Mouse (Mus musculus) stomach, embryonic 14.5 days (tissue): ENCODE measurements around the gene Fhdc1. TPM values are rescaled to one million over a fixed set of nuclear protein-coding genes. Genes with fewer than 3 reads are reported as not detected.

Experiments used
- ATAC-seq: fragments of 200-750 bp; cut with Nextera tagmentation; 2 replicates; pipeline ENCODE4 v1.8.0; 2017; ENCODE audit warnings: low read depth, moderate TSS enrichment; ENCODE audit not compliant: insufficient number of reproducible peaks, insufficient read depth, low FRiP score
- H3K27ac ChIP-seq: fragments of 300-500 bp; sonication (generic); 2 replicates; pipeline ENCODE4 v1.5.1; 2014; ENCODE audit warnings: mild to moderate bottlenecking, low read length, moderate library complexity, mixed read lengths
- H3K27me3 ChIP-seq: fragments of 300-500 bp; sonication (generic); 2 replicates; pipeline ENCODE4 v1.6.1; 2014; ENCODE audit warnings: low read length, control low read depth, mixed read lengths; ENCODE audit not compliant: control insufficient read depth, insufficient read depth
- H3K36me3 ChIP-seq: fragments of 300-500 bp; sonication (generic); 2 replicates; pipeline ENCODE4 v1.6.1; 2014; ENCODE audit warnings: mild to moderate bottlenecking, control low read depth, low read length, moderate library complexity, mixed read lengths; ENCODE audit not compliant: control insufficient read depth, insufficient read depth
- H3K4me1 ChIP-seq: fragments of 300-500 bp; sonication (generic); 2 replicates; pipeline ENCODE4 v1.6.1; 2014; ENCODE audit warnings: low read length, control low read depth, mixed read lengths; ENCODE audit not compliant: control insufficient read depth, insufficient read depth
- H3K4me2 ChIP-seq: fragments of 300-500 bp; sonication (generic); replicated peaks from 2 replicates; pipeline ENCODE4 v1.6.1; 2014; ENCODE audit warnings: low read depth, low read length, control low read depth
- H3K4me3 ChIP-seq: fragments of 300-500 bp; sonication (generic); 2 replicates; pipeline ENCODE4 v1.5.1; 2014; ENCODE audit warnings: low read depth, low read length, control low read depth
- H3K9ac ChIP-seq: fragments of 300-500 bp; sonication (generic); replicated peaks from 2 replicates; pipeline ENCODE4 v1.6.1; 2014; ENCODE audit warnings: low read depth, mild to moderate bottlenecking, control low read depth, low read length, moderate library complexity, mixed read lengths
- H3K9me3 ChIP-seq: fragments of 300-500 bp; sonication (generic); 2 replicates; pipeline ENCODE4 v1.6.1; 2016; ENCODE audit warnings: low read depth, low read length, control low read depth; ENCODE audit not compliant: control insufficient read depth
- WGBS: fragments of 180-500 bp; shearing (Covaris S2); extraction: QIAGEN DNeasy Blood & Tissue Kit; methylation state at CpG from one replicate; pipeline ENCODE4 v1.1.7; 2014; 5-methylcytosine and 5-hydroxymethylcytosine counted together
- polyA plus RNA-seq: library from polyadenylated mRNA; unstranded; fragments of >200 nt; fragmentation: Nextera tagmentation; extraction: Ambion mirVana; gene quantifications from 2 replicates; pipeline ENCODE4 v1.2.1, GENCODE M21; 2014

Gene Fhdc1
- polyA plus RNA-seq, 1 experiment from 2014 or later: 12.1 TPM

- 85% methylated on average over 10 of the region's 10 CpGs for WGBS
- Histone ChIP-seq H3K9ac (no peak overlapping the region), H3K27me3 (no peaks in the 10 kb centered on the region), H3K4me2 (no peak overlapping the region), H3K4me3 (no peak overlapping the region), H3K36me3 (peaks cover 5% of the 10 kb centered on the region; the same call in 1 of the 2 replicates), H3K9me3 (no peaks in the 10 kb centered on the region), H3K4me1 (no peaks in the 10 kb centered on the region; the same call in 1 of the 2 replicates), H3K27ac (no peak overlapping the region)
- no peak for ATAC-seq
These were observed 20.3 kb upstream of the Fhdc1 start for GRCm38 (mm10) chr3:84500491-84500890.

- H3K36me3 ChIP-seq: no peaks in the 10 kb centered on the region; the same call in 1 of the 2 replicates
- WGBS: 82% methylated on average over 11 of the region's 11 CpGs
- H3K27ac ChIP-seq: no peak overlapping the region
- no peak overlapping the region for H3K4me3 ChIP-seq
- ATAC-seq: no peak
- H3K9me3 ChIP-seq: no peaks in the 10 kb centered on the region
- H3K4me2 ChIP-seq: no peak overlapping the region
- H3K9ac ChIP-seq: no peak overlapping the region
- no peaks in the 10 kb centered on the region; the same call in 1 of the 2 replicates for H3K4me1 ChIP-seq
- H3K27me3 ChIP-seq: no peaks in the 10 kb centered on the region
These were observed 17.5 kb upstream of the Fhdc1 start for GRCm38 (mm10) chr3:84497718-84498117.

GRCm38 (mm10) chr3:84492657-84493056 lies 12.4 kb upstream of the Fhdc1 start:
- ATAC-seq: no peak
- H3K9me3 ChIP-seq: no peaks in the 10 kb centered on the region
- H3K4me1 ChIP-seq: no peaks in the 10 kb centered on the region; the same call in 1 of the 2 replicates
- H3K27me3 ChIP-seq: no peaks in the 10 kb centered on the region
- H3K27ac ChIP-seq: no peak overlapping the region
- no peak overlapping the region for H3K4me2 ChIP-seq
- H3K36me3 ChIP-seq: no peaks in the 10 kb centered on the region; the same call in 1 of the 2 replicates
- WGBS: 80% methylated on average over 8 of the region's 8 CpGs
- H3K4me3 ChIP-seq: no peak overlapping the region
- H3K9ac ChIP-seq: no peak overlapping the region

GRCm38 (mm10) chr3:84492148-84492547 lies 11.9 kb upstream of the Fhdc1 start:
- Histone ChIP-seq H3K4me3 (no peak overlapping the region), H3K9ac (no peak overlapping the region), H3K36me3 (no peaks in the 10 kb centered on the region; the same call in 1 of the 2 replicates), H3K27ac (no peak overlapping the region), H3K4me2 (no peak overlapping the region), H3K4me1 (no peaks in the 10 kb centered on the region; the same call in 1 of the 2 replicates), H3K27me3 (no peaks in the 10 kb centered on the region), H3K9me3 (no peaks in the 10 kb centered on the region)
- WGBS: 65% methylated on average over 4 of the region's 4 CpGs
- no peak for ATAC-seq

GRCm38 (mm10) chr3:84488716-84489115 lies 8.5 kb upstream of the Fhdc1 start:
- H3K4me3 ChIP-seq: no peak overlapping the region
- 71% methylated on average over 6 of the region's 6 CpGs for WGBS
- no peak overlapping the region for H3K9ac ChIP-seq
- H3K4me1 ChIP-seq: no peaks in the 10 kb centered on the region
- no peaks in the 10 kb centered on the region for H3K27me3 ChIP-seq
- H3K36me3 ChIP-seq: no peaks in the 10 kb centered on the region; the same call in 1 of the 2 replicates
- no peak for ATAC-seq
- no peaks in the 10 kb centered on the region for H3K9me3 ChIP-seq
- no peak overlapping the region for H3K27ac ChIP-seq
- H3K4me2 ChIP-seq: no peak overlapping the region

- H3K4me1 ChIP-seq: 0 out of 2 replicates have a peak, but pooled peaks cover 6% of the 10 kb centered on the region
- 50% methylated on average over 3 of the region's 3 CpGs for WGBS
- H3K4me2 ChIP-seq: no peak overlapping the region
- no peaks in the 10 kb centered on the region for H3K27me3 ChIP-seq
- no peaks in the 10 kb centered on the region for H3K9me3 ChIP-seq
- no peak overlapping the region for H3K27ac ChIP-seq
- no peak overlapping the region for H3K4me3 ChIP-seq
- no peak overlapping the region for H3K9ac ChIP-seq
- no peaks in the 10 kb centered on the region for H3K36me3 ChIP-seq
- no peak for ATAC-seq
These were observed 4.7 kb upstream of the Fhdc1 start for GRCm38 (mm10) chr3:84484891-84485290.

GRCm38 (mm10) chr3:84484333-84484732 lies 4.1 kb upstream of the Fhdc1 start:
- Histone ChIP-seq H3K36me3 (no peaks in the 10 kb centered on the region), H3K27me3 (no peaks in the 10 kb centered on the region), H3K27ac (no peak overlapping the region), H3K9ac (no peak overlapping the region), H3K9me3 (no peaks in the 10 kb centered on the region), H3K4me3 (no peak overlapping the region), H3K4me1 (0 out of 2 replicates have a peak, but pooled peaks cover 6% of the 10 kb centered on the region), H3K4me2 (no peak overlapping the region)
- no peak for ATAC-seq
- WGBS: 59% methylated on average over 4 of the region's 4 CpGs

- ATAC-seq: no peak
- 80% methylated on average over 6 of the region's 6 CpGs for WGBS
- no peaks in the 10 kb centered on the region for H3K36me3 ChIP-seq
These were observed 1.9 kb upstream of the Fhdc1 start for GRCm38 (mm10) chr3:84482121-84482520.

GRCm38 (mm10) chr3:84481104-84481503 lies 875 bp upstream of the Fhdc1 start:
- Histone ChIP-seq H3K4me1 (peaks cover 13% of the 10 kb centered on the region; the same call in 1 of the 2 replicates), H3K9ac (no peak overlapping the region), H3K4me2 (peak overlapping the region; percentile 99), H3K9me3 (no peaks in the 10 kb centered on the region), H3K27ac (peak overlapping the region; percentile 76; the same call in 1 of the 2 replicates), H3K27me3 (no peaks in the 10 kb centered on the region; the same call in 1 of the 2 replicates), H3K4me3 (peak overlapping the region; percentile 72), H3K36me3 (no peaks in the 10 kb centered on the region)
- WGBS: 3% methylated on average over 11 of the region's 11 CpGs
- ATAC-seq: no peak

More at GRCm38 (mm10) chr3:84482121-84482520, 1.9 kb upstream of the Fhdc1 start:
- no peaks in the 10 kb centered on the region; the same call in 1 of the 2 replicates for H3K27me3 ChIP-seq
- H3K27ac ChIP-seq: no peak overlapping the region
- no peaks in the 10 kb centered on the region for H3K9me3 ChIP-seq
- H3K4me2 ChIP-seq: no peak overlapping the region
- H3K4me1 ChIP-seq: peaks cover 13% of the 10 kb centered on the region; the same call in 1 of the 2 replicates
- no peak overlapping the region for H3K9ac ChIP-seq
- no peak overlapping the region for H3K4me3 ChIP-seq
